Mouse (Mus musculus) olfactory bulb, adult 2 months (tissue): Measurements from ENCODE around the gene Ccdc40. TPM values are rescaled to one million over a fixed set of nuclear protein-coding genes. Genes with fewer than 3 reads are reported as not detected.
A peak's percentile ranks its signal among the peaks of the same experiment; 100 is the strongest.
"Not testable (repeated sequence)": the region's sequence is repeated elsewhere in the genome, so short reads cannot be mapped to it uniquely, and the experiment has no call there.

Experiments
- H3K27ac ChIP-seq: fragments of 200-500 bp; 2 replicates; pipeline ENCODE4 v1.5.1; 2012; ENCODE audit warnings: low read depth, low read length; ENCODE audit not compliant: insufficient read depth
- H3K4me1 ChIP-seq: fragments of 200-500 bp; 2 replicates; pipeline ENCODE4 v1.6.1; 2012; ENCODE audit warnings: low read length; ENCODE audit not compliant: control insufficient read depth, insufficient read depth
- H3K4me3 ChIP-seq: fragments of 200-500 bp; 2 replicates; pipeline ENCODE4 v1.5.1; 2012; ENCODE audit warnings: mild to moderate bottlenecking, low read depth, low read length, moderate library complexity; ENCODE audit not compliant: insufficient read depth
- CTCF ChIP-seq: fragments of 200-500 bp; IDR thresholded peaks from 2 replicates; pipeline ENCODE4 v1.5.1; 2012; ENCODE audit warnings: low read depth, mild to moderate bottlenecking, low read length, moderate library complexity; ENCODE audit not compliant: insufficient read depth
- POLR2A ChIP-seq: fragments of 200-500 bp; IDR thresholded peaks from 2 replicates; pipeline ENCODE4 v1.6.1; 2012; ENCODE audit warnings: mild to moderate bottlenecking, low read depth, low read length, moderate library complexity; ENCODE audit not compliant: insufficient read depth
- WGBS: fragments of 180-500 bp; shearing (Covaris S2); methylation state at CpG from one replicate; pipeline ENCODE4 v1.1.7; 2018; 5-methylcytosine and 5-hydroxymethylcytosine counted together
- polyA plus RNA-seq: library from polyadenylated mRNA; stranded (reverse); fragments of >200 nt; gene quantifications from 2 replicates; pipeline ENCODE4 v1.2.4, GENCODE M21; 2012; ENCODE audit warnings: low replicate concordance; ENCODE audit not compliant: missing spikeins, insufficient read depth, insufficient read length

Gene Ccdc40
- polyA plus RNA-seq, 1 experiment = not detected

DNA sequence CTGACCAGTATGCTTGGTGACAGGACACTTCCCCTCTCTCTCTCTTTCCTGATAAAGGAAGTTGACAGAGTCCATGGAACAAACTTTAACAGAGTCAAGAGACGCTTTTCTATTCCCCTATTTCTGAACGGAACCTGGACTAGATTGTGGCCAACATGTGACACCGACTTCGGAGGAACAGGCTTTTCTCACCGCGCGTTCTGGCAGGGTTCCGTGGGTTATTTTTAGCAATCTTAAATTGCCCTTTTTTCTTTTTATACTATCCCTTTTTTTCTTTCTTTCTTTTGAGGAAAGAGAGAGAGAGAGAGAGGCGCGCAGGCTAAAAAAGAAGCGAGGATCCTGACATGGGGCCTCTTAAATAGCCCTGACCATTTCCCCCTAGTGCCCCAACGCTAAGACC is 781 bp upstream of the Ccdc40 start:
- TF ChIP-seq CTCF (no peak), POLR2A (no peak)
- Histone ChIP-seq H3K27ac (no peak overlapping the region), H3K4me1 (peaks cover 31% of the 10 kb centered on the region), H3K4me3 (peak overlapping the region; percentile 79)
- 6% methylated on average over 12 of the region's 12 CpGs for WGBS

DNA sequence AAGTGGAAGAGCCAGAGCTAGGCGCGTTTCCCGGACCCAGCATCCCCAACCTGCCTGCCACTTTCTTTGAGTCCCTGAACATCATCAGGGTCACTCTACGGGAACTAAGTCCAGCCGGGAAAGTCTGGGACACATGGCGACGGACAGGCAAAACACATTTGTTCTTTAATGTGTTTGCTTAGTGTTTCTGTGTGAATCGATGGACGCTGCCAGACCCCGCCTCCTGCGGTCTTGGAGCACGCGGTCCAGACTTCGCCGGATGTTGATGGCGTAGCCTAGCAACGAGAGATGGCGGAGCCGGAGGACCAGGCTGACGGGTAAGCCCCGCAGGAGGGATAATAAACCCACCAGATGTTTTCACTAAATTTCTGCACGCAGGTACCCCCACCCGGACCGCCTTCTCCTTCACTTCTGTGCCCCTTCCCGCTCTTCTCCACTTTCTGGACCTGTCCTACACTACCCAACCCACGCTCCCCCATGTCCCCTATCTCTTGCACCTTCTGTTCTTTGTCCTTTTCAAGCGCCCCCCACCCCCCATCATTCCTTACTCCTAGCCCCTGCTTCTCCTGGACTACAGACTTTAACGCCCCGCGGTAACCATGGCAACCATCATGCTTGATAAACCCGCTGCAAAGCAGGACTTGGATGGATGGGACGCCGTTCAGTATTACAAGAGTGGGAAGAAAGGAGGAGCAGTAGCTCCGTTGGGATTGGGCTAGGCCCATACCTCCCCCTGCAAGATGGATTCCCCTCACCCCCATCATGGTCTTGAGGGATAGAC is 664 bp downstream of the Ccdc40 start:
- TF ChIP-seq POLR2A = no peak
- TF ChIP-seq CTCF = no peak

DNA sequence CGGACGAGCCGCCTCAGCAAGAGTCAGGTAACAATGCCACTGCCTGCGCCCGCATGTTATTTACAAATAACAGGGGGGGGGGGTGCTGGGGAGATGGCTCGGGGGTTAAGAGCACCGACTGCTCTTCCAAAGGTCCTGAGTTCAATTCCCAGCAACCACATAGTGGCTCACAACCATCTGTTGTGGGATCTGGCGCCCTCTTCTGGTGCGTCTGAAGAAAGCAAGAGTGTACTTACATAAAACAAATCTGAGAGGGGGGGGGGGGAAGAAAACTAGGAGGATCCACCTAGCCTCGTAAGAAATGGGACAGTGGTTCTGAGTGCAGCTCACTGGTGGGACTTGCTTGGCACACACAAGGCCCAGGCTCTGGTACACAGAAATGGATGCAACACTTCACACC is 6.4 kb downstream of the Ccdc40 start:
- Histone ChIP-seq H3K4me1 (peaks cover 8% of the 10 kb centered on the region), H3K4me3 (no peak overlapping the region), H3K27ac (no peak overlapping the region)
- WGBS = 95% methylated on average over 10 of the region's 10 CpGs
- TF ChIP-seq POLR2A (no peak), CTCF (no peak)

More for the DNA sequence above, 664 bp downstream of the Ccdc40 start:
- H3K4me1 ChIP-seq = peaks cover 23% of the 10 kb centered on the region
- peak overlapping the region; percentile 79 for H3K4me3 ChIP-seq
- WGBS = 1% methylated on average over 34 of the region's 34 CpGs
- H3K27ac ChIP-seq = no peak overlapping the region

GRCm38 (mm10) chr11:119235596-119235995 is 7.2 kb downstream of the Ccdc40 start:
- 93% methylated on average over 4 of the region's 4 CpGs for WGBS
- Histone ChIP-seq H3K27ac (no peak overlapping the region), H3K4me3 (no peak overlapping the region), H3K4me1 (peaks cover 8% of the 10 kb centered on the region)
- no peak for TF ChIP-seq CTCF
- TF ChIP-seq POLR2A = no peak

DNA sequence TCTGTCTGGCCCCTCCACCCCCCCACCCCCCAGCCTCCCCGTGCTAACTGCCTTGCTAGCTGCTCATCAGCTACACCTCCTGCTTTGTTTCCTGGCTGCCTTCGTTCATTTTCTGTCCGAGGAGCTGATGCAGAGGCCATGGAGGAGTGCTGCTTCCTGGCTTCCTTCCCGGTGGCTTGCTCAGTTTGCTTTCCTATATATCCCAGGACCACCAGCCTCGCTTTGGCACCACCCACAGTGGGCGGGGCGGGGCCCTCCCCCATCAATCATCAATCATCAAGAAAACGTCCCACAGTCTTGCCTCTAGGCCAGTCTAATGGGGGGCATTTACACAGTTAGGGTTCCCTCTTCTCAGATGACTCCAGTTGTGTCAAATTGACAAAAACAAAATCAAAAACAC is 8.0 kb downstream of the Ccdc40 start:
- no peak overlapping the region for H3K27ac ChIP-seq
- WGBS = 39% methylated on average over 8 of the region's 8 CpGs

DNA sequence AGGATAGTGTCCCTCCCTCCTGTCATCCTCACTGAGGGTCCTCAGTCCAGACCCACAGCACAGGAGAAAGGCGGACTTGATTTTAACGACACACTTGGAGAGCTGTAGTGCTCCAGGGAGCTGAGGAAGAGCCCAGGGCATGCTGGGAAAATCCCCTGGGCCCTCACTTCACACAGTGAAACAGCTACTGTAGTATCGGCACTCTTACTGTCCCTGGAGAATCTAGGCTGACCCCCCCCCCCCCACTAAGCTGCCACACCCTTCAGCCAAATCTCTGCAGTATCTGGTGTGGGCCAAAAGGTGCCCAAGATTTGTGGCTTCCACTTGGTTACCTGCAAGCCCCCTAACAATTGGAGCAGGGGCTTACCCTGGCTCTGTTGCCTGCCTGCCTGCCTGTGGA is 8.6 kb downstream of the Ccdc40 start:
- H3K4me3 ChIP-seq = no peak overlapping the region
- H3K4me1 ChIP-seq = peaks cover 8% of the 10 kb centered on the region
- no peak overlapping the region for H3K27ac ChIP-seq
- WGBS = 56% methylated on average over 3 of the region's 3 CpGs
- no peak for TF ChIP-seq POLR2A
- TF ChIP-seq CTCF = no peak

More for the DNA sequence above, 8.0 kb downstream of the Ccdc40 start:
- H3K4me1 ChIP-seq = peaks cover 8% of the 10 kb centered on the region
- no peak overlapping the region for H3K4me3 ChIP-seq
- TF ChIP-seq CTCF = no peak
- no peak for TF ChIP-seq POLR2A

GRCm38 (mm10) chr11:119237568-119238304 is 9.4 kb downstream of the Ccdc40 start:
- Histone ChIP-seq H3K4me1 (peaks cover 8% of the 10 kb centered on the region), H3K27ac (no peak overlapping the region), H3K4me3 (peak overlapping the region; percentile 33)
- 46% methylated on average over 20 of the region's 20 CpGs for WGBS
- no peak for TF ChIP-seq CTCF
- no peak for TF ChIP-seq POLR2A

DNA sequence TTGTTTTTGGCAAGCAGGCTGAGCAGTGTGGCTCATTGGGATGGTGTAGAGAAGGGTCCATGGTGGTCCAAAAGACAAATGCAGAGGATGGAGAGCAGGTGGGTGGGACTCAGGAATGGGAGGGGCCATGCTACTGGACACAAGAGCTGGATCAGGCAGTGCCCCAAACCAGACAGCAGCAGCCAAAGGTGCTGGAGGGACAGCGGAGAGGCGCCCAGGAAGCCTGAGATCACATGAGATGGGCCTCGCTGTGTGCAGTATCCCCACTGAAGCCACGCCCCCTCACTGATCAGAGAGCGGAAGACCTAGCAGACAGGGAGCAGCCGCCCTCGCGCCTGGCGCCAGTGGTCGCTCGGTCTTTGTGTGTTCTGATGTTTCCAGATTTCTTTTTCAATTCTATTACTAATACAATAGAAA is 9.9 kb downstream of the Ccdc40 start:
- no peak for TF ChIP-seq CTCF
- TF ChIP-seq POLR2A = no peak
- WGBS = 38% methylated on average over 11 of the region's 11 CpGs
- Histone ChIP-seq H3K4me1 (peaks cover 8% of the 10 kb centered on the region), H3K4me3 (peak overlapping the region; percentile 5; the same call in 1 of the 2 replicates), H3K27ac (no peak overlapping the region)

DNA sequence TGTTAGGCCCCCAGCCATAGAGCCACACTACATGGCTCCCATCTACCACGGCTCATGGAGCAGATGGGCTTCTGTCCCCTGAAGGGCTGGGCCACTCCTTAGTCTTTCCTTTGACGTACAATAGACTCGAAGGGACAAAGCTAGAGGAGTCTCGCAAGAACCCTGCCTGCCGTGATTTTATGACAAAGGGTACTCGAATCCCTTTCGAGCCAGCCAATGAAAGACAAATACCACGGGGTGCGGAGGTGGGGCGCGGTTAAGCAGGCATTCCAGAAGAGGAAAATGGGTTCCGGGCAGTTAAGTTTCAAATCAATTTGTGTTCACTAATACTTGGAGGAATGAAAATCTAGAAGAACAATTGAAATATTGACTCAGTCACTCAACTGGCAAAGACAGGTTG is 11.1 kb downstream of the Ccdc40 start:
- no peak overlapping the region for H3K4me3 ChIP-seq
- H3K4me1 ChIP-seq = peaks cover 8% of the 10 kb centered on the region
- H3K27ac ChIP-seq = no peak overlapping the region
- WGBS = 95% methylated on average over 12 of the region's 12 CpGs
- TF ChIP-seq POLR2A = no peak
- TF ChIP-seq CTCF = no peak

DNA sequence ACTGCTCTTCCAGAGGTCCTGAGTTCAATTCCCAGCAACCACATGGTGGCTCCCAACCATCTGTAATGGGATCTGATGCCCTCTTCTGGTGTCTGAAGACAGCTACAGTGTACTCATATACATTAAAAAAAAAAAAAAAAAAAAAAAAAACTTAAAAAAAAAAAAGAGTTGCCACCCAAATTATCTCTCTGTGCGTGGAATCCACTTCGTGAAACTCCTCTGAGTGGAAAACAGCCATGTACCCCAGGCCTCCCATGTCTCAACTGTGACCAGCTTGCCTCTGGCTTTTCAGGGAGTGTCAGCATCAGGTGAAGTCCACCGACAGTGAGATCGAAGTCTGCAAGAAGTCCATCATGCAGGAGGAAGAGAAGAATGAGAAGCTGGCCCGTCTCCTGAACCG is 17.2 kb downstream of the Ccdc40 start:
- 97% methylated on average over 6 of the region's 6 CpGs for WGBS
- H3K4me3 ChIP-seq, H3K4me1 ChIP-seq, H3K27ac ChIP-seq: not testable (repeated sequence)
